Mouse (Mus musculus) T-helper 17 cell (primary cell): ENCODE results near the gene Dip2c.

Experiments used
- in situ Hi-C, 2 experiments: fragments of 300-600 bp; cut with MboI, MseI; formaldehyde crosslinking; loops; 1 replicate in 1 of 2; 2 replicates in 1 of 2; pipeline ENCODE4 v1.15.1; 2025; ENCODE audit warnings: high pct_unique_total_duplicates in 2 of 2

The Dip2c gene

DNA sequence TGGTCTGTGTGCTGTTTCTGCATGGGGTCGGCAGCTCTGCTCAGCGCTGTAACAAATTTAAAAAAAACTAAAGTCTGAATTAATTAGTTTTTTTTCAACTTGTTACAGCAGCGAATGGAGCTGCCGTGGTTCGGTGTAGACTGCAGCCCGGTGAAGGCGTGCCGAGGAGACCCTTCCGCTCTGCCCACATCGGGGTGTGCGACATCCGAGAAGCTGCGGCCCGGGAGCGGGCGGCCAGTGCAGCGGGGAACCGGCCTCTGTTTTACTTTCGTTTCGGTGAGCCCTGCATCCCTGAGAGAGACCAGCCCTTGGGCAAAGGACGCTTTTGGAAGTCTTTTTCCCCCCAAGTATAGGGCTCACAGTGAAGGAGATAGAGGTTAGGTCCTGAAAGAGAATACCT, 218.4 kb downstream of the Dip2c start:
- in situ Hi-C loops = no loop called here

DNA sequence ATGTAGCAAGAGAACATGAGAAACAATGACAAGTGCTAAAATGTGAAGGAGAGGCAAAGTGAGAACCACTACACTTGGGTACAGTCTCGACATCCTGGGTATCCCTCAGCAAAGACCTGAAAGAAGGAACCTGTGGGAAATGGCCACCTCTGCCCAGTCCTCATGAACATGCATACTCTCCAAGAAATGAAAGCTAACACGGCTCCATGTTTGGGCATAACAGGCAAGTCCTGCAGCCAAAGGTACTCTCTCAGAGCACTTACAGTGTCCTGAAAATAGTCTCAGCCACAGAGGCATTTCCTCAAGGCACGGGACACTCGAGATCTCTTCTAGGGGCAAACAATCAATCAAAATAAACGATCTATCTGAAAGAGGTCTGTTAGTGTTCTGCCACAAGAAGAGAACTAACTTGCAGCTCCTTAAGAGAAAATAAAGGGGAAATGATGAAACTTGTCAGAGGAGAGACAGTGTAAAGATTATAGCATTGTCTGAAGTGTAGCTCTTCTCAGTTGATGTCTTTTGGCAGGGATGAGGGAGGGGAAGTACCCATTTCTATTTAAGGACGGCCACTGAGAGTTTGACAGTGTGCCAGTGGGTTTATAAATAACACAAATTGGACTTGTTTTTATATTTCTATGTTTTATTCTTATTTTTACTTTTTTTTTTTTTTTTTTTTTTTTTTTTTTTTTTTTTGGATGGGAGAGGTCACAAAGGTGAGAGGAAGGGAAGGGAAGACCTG, 228.0 kb downstream of the Dip2c start:
- in situ Hi-C loops = no loop called here

DNA sequence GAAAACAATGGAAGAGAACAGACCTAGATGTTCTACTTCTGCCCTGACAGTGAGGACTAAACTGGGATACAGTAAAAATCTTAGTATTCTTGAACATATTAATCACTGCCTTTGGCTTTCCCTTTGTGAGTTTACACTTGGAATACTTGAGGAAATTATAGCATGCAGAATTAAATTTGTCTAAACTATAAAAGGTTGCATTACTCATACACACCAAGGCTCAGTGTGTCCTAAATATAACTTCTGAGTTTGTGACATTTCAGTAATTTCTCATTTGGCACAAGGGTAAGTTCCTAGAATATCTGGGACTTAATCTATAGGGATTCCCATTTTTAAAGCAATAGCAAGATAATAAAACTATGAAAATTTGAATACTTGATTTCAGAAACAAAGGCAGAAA, 262.2 kb downstream of the Dip2c start:
- in situ Hi-C loops = no loop called here

DNA sequence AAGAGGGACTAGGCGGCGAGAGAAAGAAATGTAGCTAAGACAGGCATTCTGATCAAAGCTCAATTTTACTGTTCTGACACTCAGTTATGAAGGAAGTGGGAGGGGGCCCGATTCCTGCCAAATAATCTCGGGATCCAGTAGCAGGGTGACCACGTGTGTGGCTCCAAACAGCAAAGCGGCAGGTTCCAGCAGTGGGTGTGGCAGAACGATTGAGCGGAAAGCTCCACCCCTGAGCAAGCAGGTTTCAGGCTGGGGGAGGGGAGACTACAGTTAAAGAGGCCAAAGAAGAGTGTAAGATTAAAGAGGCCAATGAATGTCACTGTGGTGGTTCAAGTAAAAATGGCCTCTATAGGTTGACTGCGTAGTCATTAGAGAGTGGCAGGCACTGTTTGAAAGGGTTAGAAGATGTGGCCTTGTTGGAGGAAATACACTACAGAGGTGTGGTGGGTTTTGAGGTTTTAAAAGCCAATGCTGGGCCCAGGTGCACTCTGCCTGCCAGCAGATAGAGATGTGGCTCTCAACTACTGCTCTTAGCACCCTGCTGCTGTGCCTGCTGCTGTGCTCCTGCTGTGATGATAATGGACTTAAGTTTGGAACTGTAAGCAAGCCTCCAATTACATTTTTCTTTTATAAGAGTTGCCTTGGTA, 271.5 kb downstream of the Dip2c start:
- in situ Hi-C loops = no loop called here

DNA sequence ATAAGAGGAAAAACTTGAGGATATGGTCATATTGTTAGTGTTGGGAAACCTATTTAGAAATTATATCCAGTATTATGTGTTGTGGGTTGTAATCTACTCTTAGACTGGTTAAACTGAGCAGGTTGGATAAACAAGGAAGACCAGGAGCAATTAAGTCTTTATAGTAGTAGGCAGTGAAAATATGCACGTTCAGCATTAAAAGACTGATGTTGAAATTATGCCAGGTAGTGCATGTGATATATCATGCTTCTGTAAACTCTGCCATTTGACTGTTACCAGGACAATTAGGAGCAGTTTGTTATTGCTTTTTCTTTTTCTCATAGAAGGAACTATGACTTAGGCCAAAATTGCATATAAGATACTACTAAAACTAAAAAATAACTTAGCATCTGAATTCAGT, 285.8 kb downstream of the Dip2c start:
- in situ Hi-C loops = no loop called here

DNA sequence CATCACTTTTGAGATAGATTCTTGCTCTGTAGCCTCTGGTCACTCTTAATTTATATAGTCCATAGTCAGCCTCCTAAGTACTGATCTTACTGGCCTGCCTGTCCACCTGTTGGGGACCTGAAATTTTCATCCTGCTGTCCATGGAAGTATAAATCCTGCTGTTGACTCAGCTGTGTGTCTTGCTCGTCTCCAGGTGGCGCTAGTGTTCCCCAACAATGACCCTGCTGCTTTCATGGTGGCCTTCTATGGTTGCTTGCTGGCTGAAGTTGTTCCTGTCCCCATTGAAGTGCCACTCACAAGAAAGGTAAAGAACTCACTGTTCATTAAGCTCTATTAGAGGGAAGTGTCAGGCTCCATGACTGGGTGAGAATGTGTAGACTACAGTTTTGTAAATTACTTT, 286.6 kb downstream of the Dip2c start:
- in situ Hi-C loops = no loop called here

DNA sequence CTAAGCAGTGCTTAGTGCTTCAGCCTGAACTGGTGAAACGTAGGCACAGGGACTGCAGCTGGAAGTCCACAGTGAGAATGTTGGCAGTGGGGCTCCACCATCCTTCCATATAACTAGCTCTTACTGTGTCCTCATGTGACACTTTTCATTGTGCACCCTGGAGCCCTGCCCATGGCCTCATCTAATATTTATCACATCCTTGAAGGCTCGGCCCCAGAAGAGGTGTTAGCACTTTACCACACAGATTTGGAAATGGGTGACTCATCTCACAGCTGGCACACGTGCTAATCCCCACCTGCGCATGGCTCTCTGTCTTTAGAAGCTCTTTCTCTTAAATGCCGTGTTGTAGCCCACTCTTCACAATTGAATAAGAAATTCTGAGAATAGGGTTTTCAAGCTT, 292.5 kb downstream of the Dip2c start:
- in situ Hi-C loops = loop anchor here in 1 of 2 experiments (5.0 kb wide), 2 partner anchors 278 to 382 kb away; no protein-coding TSS in a partner anchor

DNA sequence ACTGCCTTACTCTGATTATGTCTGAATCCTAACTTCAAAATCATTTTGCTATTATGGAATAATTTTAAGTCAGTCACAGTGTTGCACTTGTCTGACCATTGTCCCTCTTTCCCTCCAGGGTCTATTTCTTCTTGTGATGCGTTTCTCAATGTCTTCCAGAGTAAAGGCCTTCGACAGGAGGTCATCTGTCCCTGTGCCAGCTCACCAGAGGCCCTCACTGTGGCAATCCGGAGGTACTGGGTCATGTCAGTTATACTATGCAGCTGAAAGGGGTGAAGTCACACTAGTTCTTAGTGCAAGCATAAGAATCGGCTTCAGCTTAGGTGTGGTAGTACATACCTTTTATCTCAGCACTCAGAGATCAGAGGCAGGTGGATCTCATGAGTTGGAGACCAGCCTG, 300.4 kb downstream of the Dip2c start:
- in situ Hi-C loops = no loop called here

DNA sequence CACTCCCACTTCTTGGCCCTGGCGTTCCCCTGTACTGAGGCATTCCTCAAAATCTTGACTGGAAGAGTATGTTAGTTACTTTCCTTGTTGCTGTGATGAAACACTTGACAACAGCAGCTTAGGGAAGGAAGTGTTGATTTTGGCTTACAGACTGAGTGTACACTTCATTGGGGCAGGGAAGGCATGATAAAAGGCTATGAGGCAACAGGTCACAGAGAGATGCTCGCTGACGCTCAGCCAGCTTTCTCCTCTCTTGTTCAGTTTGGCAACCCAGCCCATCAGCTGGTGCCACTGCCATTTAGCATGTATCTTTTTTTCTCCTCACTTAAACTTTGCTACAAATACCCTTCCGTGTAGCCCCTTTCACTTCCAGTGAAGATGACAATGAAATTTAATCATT, 302.1 kb downstream of the Dip2c start:
- in situ Hi-C loops = no loop called here

DNA sequence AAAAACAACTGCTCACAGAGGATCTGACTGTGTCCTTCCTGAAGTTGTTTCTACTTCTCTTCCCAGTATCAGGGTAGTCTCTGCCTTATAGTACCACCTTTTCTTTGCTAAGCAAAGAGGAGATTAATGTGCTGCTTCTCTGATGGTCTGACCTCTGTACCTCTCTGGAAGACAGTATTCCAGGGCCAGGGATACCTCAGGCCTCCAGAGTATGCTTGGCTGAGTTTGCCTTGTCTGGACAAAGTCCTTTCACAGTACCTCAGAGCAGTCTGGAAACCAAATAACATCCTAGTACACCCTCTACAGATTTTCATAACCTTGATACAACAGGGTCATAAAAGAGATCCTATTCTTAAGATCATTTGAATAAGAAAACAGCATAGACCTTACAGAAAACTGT, 305.5 kb downstream of the Dip2c start:
- in situ Hi-C loops = no loop called here

DNA sequence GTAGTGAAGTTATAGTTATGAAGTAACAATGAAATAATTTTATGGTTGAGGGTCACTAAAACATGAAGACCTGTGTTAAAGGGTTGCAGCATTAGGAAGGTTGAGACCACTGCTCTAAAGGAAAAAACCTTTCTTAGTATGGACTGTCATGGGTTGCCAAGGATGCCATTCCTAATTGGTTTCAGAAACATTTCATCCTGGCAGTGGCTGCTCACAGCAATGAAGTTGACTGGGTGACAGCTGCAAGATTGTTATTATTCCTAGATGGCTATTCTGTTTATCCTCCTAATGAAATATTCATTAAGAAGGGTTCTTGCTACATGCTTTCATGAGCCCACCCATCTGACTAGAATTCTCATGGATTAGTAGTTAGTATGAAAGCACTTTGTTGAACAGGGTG, 307.3 kb downstream of the Dip2c start:
- in situ Hi-C loops = no loop called here

DNA sequence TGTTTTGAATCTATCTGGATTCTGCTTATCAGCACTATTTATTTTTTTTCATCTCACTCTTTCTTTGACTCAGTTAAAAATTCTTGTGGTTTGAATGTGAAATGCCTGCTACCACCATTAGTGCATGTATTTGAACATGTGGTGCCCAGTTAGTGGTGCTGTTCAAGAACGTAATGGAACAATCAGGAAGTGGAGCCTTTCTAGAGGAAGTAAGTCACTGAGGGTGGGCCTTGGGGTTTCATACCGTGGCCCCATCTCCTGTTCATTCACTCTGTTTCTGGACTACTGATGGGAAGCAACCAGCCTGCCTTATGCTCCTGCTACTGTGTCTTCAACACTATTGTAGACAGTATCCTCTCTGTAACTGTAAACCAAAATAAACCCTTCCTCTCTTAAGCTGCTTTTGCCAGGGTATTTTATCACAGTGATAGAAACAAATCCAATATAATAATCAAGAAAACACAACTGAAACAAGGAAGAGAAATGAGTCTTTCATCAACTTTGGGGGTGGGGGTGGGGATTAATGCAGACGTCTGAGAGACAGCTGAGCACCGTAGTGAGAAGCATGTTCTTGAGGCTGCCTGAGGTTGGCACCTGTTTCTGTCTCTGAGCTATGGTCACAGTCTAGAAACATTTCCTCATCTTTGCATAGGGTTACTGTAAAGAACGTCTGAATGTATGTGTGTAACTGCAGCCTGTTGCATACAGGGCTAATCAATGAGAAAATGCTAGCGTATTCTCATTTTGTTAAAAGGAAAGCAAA, 323.2 kb downstream of the Dip2c start:
- in situ Hi-C loops = no loop called here

DNA sequence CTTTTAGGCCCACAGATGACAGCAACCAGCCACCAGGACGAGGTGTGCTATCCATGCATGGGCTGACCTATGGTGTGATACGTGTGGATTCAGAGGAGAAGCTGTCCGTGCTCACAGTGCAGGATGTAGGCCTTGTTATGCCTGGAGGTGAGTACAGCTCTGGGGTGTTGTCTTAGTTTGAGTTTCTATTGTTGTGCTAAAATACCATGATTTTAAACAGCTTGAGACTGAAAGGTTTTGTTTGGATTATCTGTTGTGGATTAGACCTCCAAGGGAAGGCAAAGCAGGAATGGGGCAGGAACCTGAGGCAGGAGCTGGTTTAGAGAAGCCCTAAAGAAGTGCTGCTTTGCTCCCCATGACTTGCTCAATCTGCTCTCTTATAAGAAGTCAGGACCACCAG, 325.0 kb downstream of the Dip2c start:
- in situ Hi-C loops = no loop called here

DNA sequence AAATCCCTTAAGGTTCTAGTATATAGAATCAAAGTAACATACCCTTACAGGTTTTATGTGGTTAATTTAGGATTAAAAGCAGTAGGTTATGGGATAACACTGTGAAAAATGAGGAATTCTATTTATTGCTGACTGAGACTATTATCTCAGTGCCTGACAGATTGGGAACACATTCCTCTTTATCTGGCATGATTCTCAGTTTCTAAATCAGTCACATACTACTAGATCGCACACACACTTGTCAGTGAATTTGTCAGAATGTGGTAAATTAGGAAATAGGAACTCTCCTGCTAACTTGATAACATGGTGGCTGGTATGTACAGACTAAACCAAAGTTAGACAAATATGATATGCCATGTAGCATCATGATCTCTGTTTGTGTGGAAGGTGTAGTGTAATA, 334.9 kb downstream of the Dip2c start:
- in situ Hi-C loops = no loop called here

DNA sequence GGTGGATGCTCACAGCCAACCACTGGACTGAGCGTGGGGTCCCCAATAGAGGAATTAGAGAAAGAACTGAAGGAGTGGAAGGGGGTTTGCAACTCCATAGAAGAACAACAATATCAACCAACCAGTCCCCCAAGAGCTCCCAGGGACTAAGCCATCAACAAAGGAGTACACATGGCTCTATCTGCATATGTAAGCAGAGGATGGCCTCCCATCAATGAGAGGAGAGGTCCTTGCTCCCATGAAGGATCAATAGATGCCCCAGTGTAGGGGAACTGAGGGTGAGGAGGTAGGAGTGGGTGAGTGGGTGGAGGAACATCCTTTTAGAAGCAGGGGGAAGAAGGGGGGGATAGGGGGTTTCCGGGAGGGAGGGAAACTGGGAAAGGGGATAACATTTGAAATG, 356.4 kb downstream of the Dip2c start:
- in situ Hi-C loops = loop anchor here (5.0 to 10.0 kb wide), 2 partner anchors 448 to 450 kb away; no protein-coding TSS in a partner anchor

DNA sequence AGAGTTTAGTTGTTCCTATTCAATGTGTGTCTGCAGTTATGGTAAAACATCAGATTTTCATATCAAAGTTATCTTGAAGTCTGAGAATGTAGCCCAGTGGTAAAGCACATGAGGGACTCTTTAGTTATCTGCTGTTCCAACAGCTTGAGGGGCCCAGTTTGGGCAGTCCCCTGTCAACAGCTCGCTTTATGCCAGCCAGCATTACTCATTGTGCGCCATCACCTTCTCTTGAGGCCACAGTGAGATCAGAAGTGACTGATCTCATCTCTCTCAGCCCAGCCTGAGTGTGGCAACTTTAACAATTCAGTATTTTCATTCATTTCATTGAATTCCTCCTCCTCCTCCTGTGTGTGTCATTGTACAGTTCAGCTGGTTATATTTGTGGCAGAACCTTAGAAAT, 359.6 kb downstream of the Dip2c start:
- in situ Hi-C loops = loop anchor here in 1 of 2 experiments (10.0 kb wide), 1 partner anchor 451 kb away; no protein-coding TSS in a partner anchor

DNA sequence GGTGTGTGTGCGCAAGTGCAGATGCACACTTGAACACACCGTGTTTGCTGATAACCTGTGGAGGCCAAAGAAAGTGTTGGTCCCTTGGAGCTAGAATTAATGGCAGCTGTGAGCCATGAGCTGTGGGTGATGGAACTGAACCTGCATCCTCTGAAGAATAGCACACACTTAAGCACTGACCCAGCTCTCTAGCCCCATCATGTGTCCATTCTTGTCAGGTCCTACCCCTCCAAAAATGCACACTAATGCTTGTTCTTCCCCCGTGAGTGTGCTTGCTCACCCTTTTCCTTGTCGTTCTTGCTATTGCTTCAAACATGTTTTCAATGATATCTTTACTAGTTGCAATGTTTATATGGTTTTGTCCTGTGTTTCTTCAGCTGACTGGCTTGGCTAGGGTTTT, 360.2 kb downstream of the Dip2c start:
- in situ Hi-C loops = loop anchor here in 1 of 2 experiments (10.0 kb wide), 1 partner anchor 452 kb away; no protein-coding TSS in a partner anchor

DNA sequence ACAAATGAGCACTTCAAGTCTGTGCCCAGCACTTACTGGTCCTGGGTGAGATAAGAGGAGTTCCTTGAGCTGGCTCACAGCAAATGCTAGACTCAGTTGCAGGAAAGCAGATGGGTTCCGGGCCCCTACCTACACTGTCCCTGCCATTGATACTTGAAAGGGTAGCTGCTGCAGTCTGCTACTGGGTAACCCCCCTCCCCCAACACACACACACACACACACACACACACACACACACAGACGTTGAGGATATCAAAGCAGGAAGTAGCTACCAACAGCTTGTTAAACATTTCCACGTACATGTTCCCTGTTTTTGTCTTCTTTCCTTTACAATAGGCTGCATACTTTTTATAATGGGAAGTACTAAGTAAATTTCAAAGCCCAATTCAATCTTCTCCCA, 361.6 kb downstream of the Dip2c start:
- in situ Hi-C loops = loop anchor here in 1 of 2 experiments (10.0 kb wide), 1 partner anchor 453 kb away; no protein-coding TSS in a partner anchor

DNA sequence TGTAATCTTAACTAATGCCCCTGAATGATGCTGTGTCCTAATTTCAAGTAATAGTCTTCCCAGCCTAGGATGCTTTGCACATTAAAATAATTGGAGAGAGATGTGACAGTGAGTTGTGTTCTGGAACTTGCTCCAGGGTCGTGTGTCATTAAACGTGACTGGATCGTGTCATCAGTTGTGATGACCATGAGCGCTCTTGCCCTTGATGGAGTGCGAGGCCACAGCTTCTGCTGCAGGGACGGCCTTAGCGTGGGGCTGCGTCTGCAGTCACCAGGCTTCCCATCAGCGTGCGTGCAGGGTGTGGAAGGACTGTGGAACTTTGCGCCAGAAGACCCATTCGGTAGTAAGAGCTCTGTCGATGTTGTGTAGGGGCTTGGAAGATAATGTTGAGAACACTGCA, 372.4 kb downstream of the Dip2c start:
- in situ Hi-C loops = no loop called here

DNA sequence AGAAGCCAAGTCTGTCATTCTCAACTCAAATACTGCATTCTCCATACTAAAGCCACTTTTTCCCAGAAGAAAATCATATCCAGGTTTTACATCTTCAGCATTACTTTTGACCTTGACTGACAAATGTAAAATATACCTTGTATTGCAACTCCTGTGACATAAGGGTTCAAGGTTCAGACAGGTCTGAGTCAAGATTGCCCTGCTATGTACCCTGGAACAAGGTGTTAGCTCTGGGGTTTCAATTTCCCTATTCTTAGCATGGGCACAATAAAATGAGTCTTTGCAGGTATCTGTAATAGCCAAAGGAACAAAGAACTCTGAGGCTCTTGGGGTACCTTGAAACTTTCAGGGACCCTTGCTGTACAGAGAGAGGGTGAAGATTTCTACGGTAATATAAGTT, 373.6 kb downstream of the Dip2c start:
- in situ Hi-C loops = no loop called here

DNA sequence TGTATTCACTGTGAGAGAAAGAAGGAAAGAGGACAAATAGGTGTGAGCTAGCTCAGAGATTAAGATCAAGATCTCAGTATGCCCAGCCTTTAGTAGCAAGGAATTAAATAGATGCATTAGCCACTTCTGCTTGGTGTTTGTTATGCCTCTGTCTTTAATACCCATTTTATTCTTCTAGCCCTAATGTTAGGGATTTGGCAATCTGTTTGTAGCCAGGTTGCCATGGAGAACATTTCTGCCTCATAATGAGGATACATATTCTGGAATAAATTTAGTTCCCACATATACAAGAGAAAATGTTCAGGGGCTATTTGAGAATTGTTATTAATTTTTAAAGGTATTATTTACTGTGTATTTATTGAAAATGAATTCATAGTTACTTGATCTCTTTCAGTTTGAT, 374.3 kb downstream of the Dip2c start:
- in situ Hi-C loops = no loop called here

DNA sequence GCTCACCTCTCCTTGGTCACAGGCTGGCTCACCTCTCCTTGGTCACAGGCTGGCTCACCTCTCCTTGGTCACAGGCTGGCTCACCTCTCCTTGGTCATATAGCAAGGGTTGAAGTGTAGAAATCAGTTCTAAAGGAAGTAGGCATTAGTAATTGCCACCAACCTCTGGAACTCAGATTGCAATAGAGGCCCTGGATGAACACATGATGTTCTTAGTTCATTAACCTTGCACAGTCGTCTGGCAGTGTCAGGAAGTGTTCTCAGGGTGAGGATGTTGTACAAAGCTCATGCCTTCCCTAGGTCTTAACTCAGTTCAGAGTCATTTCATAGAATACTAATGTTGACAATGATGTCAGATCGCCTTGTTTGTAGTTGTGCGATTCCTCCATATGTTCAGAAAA, 376.7 kb downstream of the Dip2c start:
- in situ Hi-C loops = no loop called here
